Mouse (Mus musculus) ES-E14 (cell line): Measurements from ENCODE around the gene Ipo9. TPM values are rescaled to one million over a fixed set of nuclear protein-coding genes. Genes with fewer than 3 reads are reported as not detected.
A peak's percentile ranks its signal among the peaks of the same experiment; 100 is the strongest.

ENCODE experiments used
- DNase-seq: peaks from one replicate; pipeline ENCODE4 v3.0.0-alpha.2; 2013; ENCODE audit warnings: low read depth, low spot score
- H3K27ac ChIP-seq: 2 replicates; pipeline ENCODE4 v1.5.1; 2012; ENCODE audit warnings: low read depth, mild to moderate bottlenecking, low read length, moderate library complexity, mixed read lengths; ENCODE audit not compliant: poor library complexity, insufficient read depth, severe bottlenecking
- H3K36me3 ChIP-seq: 2 replicates; pipeline ENCODE4 v1.6.1; 2012; ENCODE audit warnings: mild to moderate bottlenecking, low read length, moderate library complexity, mixed read lengths; ENCODE audit not compliant: control insufficient read depth, poor library complexity, insufficient read depth, severe bottlenecking
- H3K4me1 ChIP-seq, 2 experiments: fragments of 150-350 bp in 1 of 2; sonication (generic) in 1 of 2; 2 replicates each; pipeline ENCODE4 v1.6.1; 2012; ENCODE audit warnings: low read length in 2 of 2, mild to moderate bottlenecking in 1 of 2, mixed read lengths in 1 of 2; ENCODE audit not compliant: control insufficient read depth in 2 of 2, insufficient read depth in 2 of 2, poor library complexity in 1 of 2
- H3K4me3 ChIP-seq, 2 experiments: fragments of 150-350 bp in 1 of 2; sonication (generic) in 1 of 2; 2 replicates each; pipeline ENCODE4 v1.5.1; 2012; ENCODE audit warnings: low read length in 2 of 2, low read depth in 1 of 2, mild to moderate bottlenecking in 1 of 2, mixed read lengths in 1 of 2; ENCODE audit not compliant: insufficient read depth in 1 of 2, poor library complexity in 1 of 2, severe bottlenecking in 1 of 2
- H3K9ac ChIP-seq: 2 replicates; pipeline ENCODE4 v1.6.1; 2012; ENCODE audit warnings: low read depth, mild to moderate bottlenecking, low read length, mixed read lengths; ENCODE audit not compliant: poor library complexity, insufficient read depth, severe bottlenecking
- H3K9me3 ChIP-seq: fragments of 150-350 bp; sonication (generic); 2 replicates; pipeline ENCODE4 v1.6.1; 2012; ENCODE audit warnings: low read depth, mild to moderate bottlenecking, low read length; ENCODE audit not compliant: control insufficient read depth, insufficient read depth
- CHD2 ChIP-seq: IDR thresholded peaks from 2 replicates; pipeline ENCODE4 v1.6.1; 2014; ENCODE audit warnings: mild to moderate bottlenecking, low read depth, low read length, inconsistent platforms
- HCFC1 ChIP-seq: IDR thresholded peaks from 2 replicates; pipeline ENCODE4 v1.6.1; 2012; ENCODE audit warnings: low read length, inconsistent platforms, borderline replicate concordance; ENCODE audit not compliant: insufficient read depth
- MAFK ChIP-seq: IDR thresholded peaks from 2 replicates; pipeline ENCODE4 v1.6.1; 2014; ENCODE audit warnings: mild to moderate bottlenecking, low read depth, low read length, inconsistent platforms; ENCODE audit not compliant: insufficient read depth
- ZC3H11A ChIP-seq: IDR thresholded peaks from 2 replicates; pipeline ENCODE4 v1.6.1; 2012; ENCODE audit warnings: low read depth, mild to moderate bottlenecking, inconsistent platforms, low read length, borderline replicate concordance
- ZNF384 ChIP-seq: IDR thresholded peaks from 2 replicates; pipeline ENCODE4 v1.6.1; 2012; ENCODE audit warnings: low read depth, low read length, inconsistent platforms
- in situ Hi-C, 2 experiments: fragments of 600-800 bp; cut with MboI; formaldehyde crosslinking; loops; one replicate each; pipeline ENCODE4 v1.15.1; 2025; ENCODE audit warnings: low sequenced_read_pairs in 2 of 2, inconsistent platforms in 1 of 2; ENCODE audit not compliant: unreplicated experiment in 2 of 2
- total RNA-seq: library from RNA; depleted of rRNA; stranded (reverse); fragments of 300-350 nt; gene quantifications from 2 replicates; pipeline ENCODE4 v1.2.3, GENCODE M21; 2012

Ipo9 gene
- total RNA-seq, 1 experiment: 71.1 TPM

GRCm38 (mm10) chr1:135367595-135367994 lies 62.7 kb downstream of the Ipo9 start:
- Histone ChIP-seq H3K4me3 (no peak overlapping the region), H3K36me3 (no peaks in the 10 kb centered on the region), H3K27ac (no peak overlapping the region), H3K9me3 (no peaks in the 10 kb centered on the region), H3K4me1 (peaks cover 11 to 19% of the 10 kb centered on the region in 2 experiments; a peak in 2 of 4 replicates), H3K9ac (0 out of 2 replicates have a peak overlapping the region, but pooled peaks have one; percentile 35)
- TF ChIP-seq CHD2 (no peak), MAFK (no peak), ZC3H11A (no peak), ZNF384 (no peak), HCFC1 (no peak)
- in situ Hi-C loops: loop anchor here in 1 of 2 experiments (25.0 kb wide), 1 partner anchor 205 kb away; the partner anchor contains the start of gene Gpr37l1
- DNase-seq: no peak

DNA sequence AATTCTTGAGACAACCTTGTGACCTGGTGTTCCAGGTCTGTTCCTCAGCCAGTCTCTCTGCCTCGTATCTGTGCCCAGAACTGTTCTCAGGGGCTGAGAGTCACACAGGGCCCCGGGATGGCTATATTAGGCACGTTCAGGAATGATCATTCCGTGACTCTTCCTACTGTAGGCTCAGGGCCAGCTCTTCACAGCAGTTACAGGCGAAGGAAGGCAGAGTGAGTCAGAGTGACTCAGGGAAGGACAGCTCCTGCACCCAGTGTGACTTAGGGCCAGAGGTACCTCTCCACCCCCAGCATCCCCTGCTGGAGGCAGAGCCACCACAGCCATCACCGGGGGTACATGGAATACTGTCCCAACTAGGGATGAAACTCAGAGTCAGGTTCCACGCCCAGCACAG lies 63.3 kb downstream of the Ipo9 start:
- peaks cover 11 to 19% of the 10 kb centered on the region in 2 experiments; a peak in 2 of 4 replicates for H3K4me1 ChIP-seq
- DNase-seq: no peak
- TF ChIP-seq MAFK (no peak), HCFC1 (no peak), ZC3H11A (no peak), ZNF384 (no peak), CHD2 (no peak)
- no peaks in the 10 kb centered on the region for H3K36me3 ChIP-seq
- no peak overlapping the region for H3K4me3 ChIP-seq
- H3K27ac ChIP-seq: no peak overlapping the region
- no peaks in the 10 kb centered on the region for H3K9me3 ChIP-seq
- in situ Hi-C loops: loop anchor here in 1 of 2 experiments (25.0 kb wide), 1 partner anchor 205 kb away; the partner anchor contains the start of gene Gpr37l1
- no peak overlapping the region for H3K9ac ChIP-seq

GRCm38 (mm10) chr1:135366380-135366779 lies 63.9 kb downstream of the Ipo9 start:
- H3K36me3 ChIP-seq: no peaks in the 10 kb centered on the region
- TF ChIP-seq MAFK: no peak
- TF ChIP-seq CHD2: no peak
- TF ChIP-seq HCFC1: no peak
- TF ChIP-seq ZC3H11A: no peak
- TF ChIP-seq ZNF384: no peak
- H3K4me3 ChIP-seq: no peak overlapping the region
- H3K27ac ChIP-seq: no peak overlapping the region
- H3K9me3 ChIP-seq: no peaks in the 10 kb centered on the region
- H3K9ac ChIP-seq: no peak overlapping the region
- peaks cover 11 to 19% of the 10 kb centered on the region in 2 experiments; a peak in 2 of 4 replicates for H3K4me1 ChIP-seq
- no peak for DNase-seq
- in situ Hi-C loops: loop anchor here in 1 of 2 experiments (25.0 kb wide), 1 partner anchor 204 kb away; the partner anchor contains the start of gene Gpr37l1

- H3K4me1 ChIP-seq: peaks cover 6 to 13% of the 10 kb centered on the region in 2 experiments; a peak in 2 of 4 replicates
- TF ChIP-seq CHD2: no peak
- TF ChIP-seq ZNF384: no peak
- TF ChIP-seq ZC3H11A: no peak
- TF ChIP-seq MAFK: no peak
- no peak for TF ChIP-seq HCFC1
- H3K36me3 ChIP-seq: no peaks in the 10 kb centered on the region
- H3K9me3 ChIP-seq: no peaks in the 10 kb centered on the region
- no peak overlapping the region for H3K4me3 ChIP-seq
- DNase-seq: no peak
- in situ Hi-C loops: loop anchor here in 1 of 2 experiments (25.0 kb wide), 1 partner anchor 201 kb away; the partner anchor contains the start of gene Gpr37l1
- H3K9ac ChIP-seq: no peak overlapping the region
- no peak overlapping the region for H3K27ac ChIP-seq
These were observed 66.9 kb downstream of the Ipo9 start for GRCm38 (mm10) chr1:135363446-135363845.
